Mouse (Mus musculus) gastrocnemius, adult 8-10 months (tissue): ENCODE results near the gene Commd6. TPM values are rescaled to one million over a fixed set of nuclear protein-coding genes. Genes with fewer than 3 reads are reported as not detected.
"Not testable (repeated sequence)": the region's sequence is repeated elsewhere in the genome, so short reads cannot be mapped to it uniquely, and the experiment has no call there.

Source experiments
- DNase-seq, 2 experiments: peaks; one replicate each; pipeline ENCODE4 v3.0.0; 2022; ENCODE audit warnings: low spot score in 2 of 2
- total RNA-seq, 4 experiments: library from RNA; stranded (reverse); gene quantifications; 2 replicates each; pipeline ENCODE4 v1.2.4; 2022

The Commd6 gene
- total RNA-seq, 4 experiments from 2014 or later, result 11.1 to 16.8 (median 16.2) TPM

- DNase-seq, result peak; percentile 60 to 77
Observed at GRCm38 (mm10) chr14:101608519-101609368, 31.7 kb downstream of the Commd6 start, which contains the start of gene Tbc1d4. TSS of gene Tbc1d4 (minus strand) at chr14:101609191.

GRCm38 (mm10) chr14:101607631-101608518, 32.6 kb downstream of the Commd6 start:
- peak; percentile 22 to 23 for DNase-seq

- no peak for DNase-seq
Observed at GRCm38 (mm10) chr14:101605843-101606242, 34.6 kb downstream of the Commd6 start.

GRCm38 (mm10) chr14:101602851-101603250, 37.6 kb downstream of the Commd6 start:
- no peak for DNase-seq

- DNase-seq, result no peak
Observed at GRCm38 (mm10) chr14:101597096-101597715, 43.3 kb downstream of the Commd6 start.

- DNase-seq, result no peak
Observed at GRCm38 (mm10) chr14:101596691-101597090, 43.8 kb downstream of the Commd6 start.

- DNase-seq, result no peak
Observed at GRCm38 (mm10) chr14:101595301-101596080, 45.0 kb downstream of the Commd6 start.

GRCm38 (mm10) chr14:101594001-101594400, 46.5 kb downstream of the Commd6 start:
- DNase-seq, result no peak

- DNase-seq, result no peak
Observed at GRCm38 (mm10) chr14:101593340-101593739, 47.1 kb downstream of the Commd6 start.

GRCm38 (mm10) chr14:101591101-101591500, 49.4 kb downstream of the Commd6 start:
- DNase-seq, result no peak

- not testable (repeated sequence) for DNase-seq
Observed at GRCm38 (mm10) chr14:101588209-101588991, 52.1 kb downstream of the Commd6 start.

- DNase-seq, result not testable (repeated sequence)
Observed at GRCm38 (mm10) chr14:101587366-101588040, 53.0 kb downstream of the Commd6 start.

- peak; percentile 31 to 53 for DNase-seq
Observed at GRCm38 (mm10) chr14:101586096-101586495, 54.4 kb downstream of the Commd6 start.

Other genes with a start within 250 kb of the Commd6 start
- gene Tbc1d4, start 31.5 kb downstream of the Commd6 start, total RNA-seq, result 10 to 100 TPM; 39.7 to 48.0 (median 43.0) TPM
- 10 to 100 TPM; 29.3 to 30.8 (median 29.6) TPM for gene Uchl3, start 13.3 kb upstream of the Commd6 start, total RNA-seq
- not detected for gene Gm9922, start 89.1 kb upstream of the Commd6 start, total RNA-seq
- gene Lmo7, start 89.3 kb upstream of the Commd6 start, total RNA-seq, result 10 to 100 TPM; 62.1 to 71.5 (median 67.1) TPM